Mouse (Mus musculus) liver, embryonic 16.5 days (tissue): ENCODE measurements around the gene Ptpn5. TPM values are rescaled to one million over a fixed set of nuclear protein-coding genes. Genes with fewer than 3 reads are reported as not detected.

ENCODE experiments used
- ATAC-seq: fragments of 200-750 bp; cut with Nextera tagmentation; 2 replicates; pipeline ENCODE4 v1.8.0; 2017; ENCODE audit warnings: low read depth, mild to moderate bottlenecking, moderate number of reproducible peaks, moderate library complexity
- H3K27ac ChIP-seq: fragments of 300-500 bp; sonication (generic); 2 replicates; pipeline ENCODE4 v1.5.1; 2014; ENCODE audit warnings: mild to moderate bottlenecking, low read length
- H3K27me3 ChIP-seq: fragments of 300-500 bp; sonication (generic); 2 replicates; pipeline ENCODE4 v1.6.1; 2014; ENCODE audit warnings: low read depth, low read length, mixed read lengths; ENCODE audit not compliant: control insufficient read depth, insufficient read depth
- H3K36me3 ChIP-seq: fragments of 300-500 bp; sonication (generic); 2 replicates; pipeline ENCODE4 v1.6.1; 2014; ENCODE audit warnings: mild to moderate bottlenecking; ENCODE audit not compliant: control insufficient read depth, insufficient read depth
- H3K4me1 ChIP-seq: fragments of 300-500 bp; sonication (generic); 2 replicates; pipeline ENCODE4 v1.6.1; 2014; ENCODE audit warnings: low read depth, low read length, mixed read lengths; ENCODE audit not compliant: control insufficient read depth
- H3K4me2 ChIP-seq: fragments of 300-500 bp; sonication (generic); 2 replicates; pipeline ENCODE4 v1.6.1; 2014; ENCODE audit warnings: low read depth, low read length, mixed read lengths
- H3K4me3 ChIP-seq: fragments of 300-500 bp; sonication (generic); 2 replicates; pipeline ENCODE4 v1.5.1; 2014; ENCODE audit warnings: low read depth, mild to moderate bottlenecking, low read length
- H3K9ac ChIP-seq: fragments of 300-500 bp; sonication (generic); 2 replicates; pipeline ENCODE4 v1.6.1; 2014; ENCODE audit warnings: low read depth, low read length
- H3K9me3 ChIP-seq: fragments of 300-500 bp; sonication (generic); replicated peaks from 2 replicates; pipeline ENCODE4 v1.6.1; 2016; ENCODE audit warnings: low read length; ENCODE audit not compliant: control insufficient read depth
- WGBS: fragments of 180-500 bp; shearing (Covaris S2); extraction: QIAGEN DNeasy Blood & Tissue Kit; methylation state at CpG from one replicate; pipeline ENCODE4 v1.1.7; 2014; ENCODE audit not compliant: insufficient replicate concordance; 5-methylcytosine and 5-hydroxymethylcytosine counted together
- polyA plus RNA-seq: library from polyadenylated mRNA; unstranded; fragments of >200 nt; fragmentation: Nextera tagmentation; extraction: Ambion mirVana; gene quantifications from 2 replicates; pipeline ENCODE4 v1.2.1, GENCODE M21; 2015

Ptpn5 gene
- polyA plus RNA-seq, 1 experiment from 2014 or later, result not detected

DNA sequence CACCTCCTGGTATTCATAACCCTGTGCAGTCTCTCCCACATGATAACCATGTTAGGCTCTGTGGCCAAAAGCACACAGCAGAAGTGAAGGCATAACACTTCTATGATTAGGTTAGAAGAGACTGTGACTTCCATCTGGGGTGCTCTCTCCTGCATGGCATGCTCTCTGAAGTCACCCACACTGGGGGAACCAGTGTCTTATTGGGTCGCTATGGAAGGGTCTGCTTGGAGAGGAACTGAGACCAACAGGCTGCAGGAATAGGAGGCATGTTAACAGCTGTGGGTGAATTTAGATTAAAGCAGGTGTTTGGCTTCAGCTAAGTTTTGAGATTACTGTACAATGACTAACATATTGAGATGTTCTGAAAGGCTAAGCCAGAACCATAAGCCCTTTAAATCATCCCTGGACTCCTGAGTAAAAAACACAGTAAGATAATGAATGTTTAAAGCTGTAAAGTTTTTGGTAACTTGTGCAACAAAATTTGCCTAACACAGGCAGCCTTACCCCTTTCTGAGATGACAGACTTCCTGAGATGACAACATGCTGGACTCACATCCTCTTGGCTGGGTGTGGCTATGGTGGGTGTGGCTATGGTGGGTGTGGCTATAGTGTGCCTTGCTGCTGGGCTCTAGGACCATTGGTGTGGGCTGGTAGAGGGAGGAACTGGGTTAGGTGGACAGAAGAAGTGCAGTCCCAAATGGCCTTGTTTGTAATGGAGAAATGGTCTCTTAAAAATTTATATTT lies 29.6 kb downstream of the Ptpn5 start:
- H3K9me3 ChIP-seq, result no peaks in the 10 kb centered on the region
- ATAC-seq, result 0 out of 2 replicates have a peak, but pooled peaks have one; percentile 43
- H3K27me3 ChIP-seq, result no peaks in the 10 kb centered on the region
- WGBS, result 34% methylated on average over 1 of the region's 1 CpGs
- no peak overlapping the region for H3K9ac ChIP-seq
- no peak overlapping the region for H3K4me3 ChIP-seq
- H3K4me1 ChIP-seq, result no peaks in the 10 kb centered on the region
- H3K4me2 ChIP-seq, result no peak overlapping the region
- H3K27ac ChIP-seq, result no peak overlapping the region
- H3K36me3 ChIP-seq, result no peaks in the 10 kb centered on the region

DNA sequence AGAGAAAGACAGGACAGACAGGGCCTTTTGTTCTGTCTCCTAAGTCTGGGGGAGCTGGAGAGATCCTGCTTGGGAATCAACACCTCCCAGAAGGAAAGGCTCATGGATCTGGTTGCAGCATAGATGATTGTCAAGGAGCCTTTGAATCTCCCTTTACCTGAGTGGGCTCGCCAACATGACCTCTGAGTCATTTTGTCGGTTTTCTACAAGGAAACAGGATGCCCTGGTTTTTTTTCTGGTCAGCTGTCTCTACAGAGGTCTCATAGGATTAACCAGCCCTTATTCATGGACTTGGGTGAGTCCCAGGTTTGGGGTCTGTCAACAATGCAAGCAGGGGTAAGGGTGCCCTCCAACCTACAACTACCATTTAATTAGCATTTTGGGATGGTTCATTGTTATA lies 30.5 kb downstream of the Ptpn5 start:
- Histone ChIP-seq H3K9me3 (no peaks in the 10 kb centered on the region), H3K27me3 (no peaks in the 10 kb centered on the region), H3K4me1 (no peaks in the 10 kb centered on the region), H3K4me3 (no peak overlapping the region), H3K36me3 (no peaks in the 10 kb centered on the region), H3K4me2 (no peak overlapping the region), H3K9ac (no peak overlapping the region), H3K27ac (no peak overlapping the region)
- WGBS, result 34% methylated on average over 2 of the region's 2 CpGs
- ATAC-seq, result no peak

DNA sequence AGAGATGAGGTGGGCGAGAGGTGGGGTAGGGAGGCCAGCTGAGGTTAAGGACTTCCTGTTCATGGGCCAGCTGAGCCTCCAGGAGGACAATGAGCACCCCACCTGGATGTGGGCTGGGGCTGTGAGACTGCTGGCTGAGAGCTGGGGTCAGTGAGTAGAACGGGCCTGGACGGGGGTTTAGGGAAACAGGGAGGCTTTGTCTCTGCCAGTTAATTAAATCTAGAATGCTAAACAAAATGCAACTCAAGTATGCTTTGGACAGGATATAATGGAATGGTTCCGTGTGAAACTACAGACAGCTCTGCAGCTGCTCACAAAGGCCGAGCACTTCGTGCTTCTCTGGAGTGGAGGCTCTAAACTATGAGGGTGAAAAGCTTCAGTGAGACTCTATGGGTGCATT lies 32.9 kb downstream of the Ptpn5 start:
- Histone ChIP-seq H3K36me3 (no peaks in the 10 kb centered on the region), H3K9ac (no peak overlapping the region), H3K9me3 (no peaks in the 10 kb centered on the region), H3K4me3 (no peak overlapping the region), H3K4me1 (no peaks in the 10 kb centered on the region), H3K27ac (no peak overlapping the region), H3K27me3 (no peaks in the 10 kb centered on the region), H3K4me2 (no peak overlapping the region)
- no peak for ATAC-seq
- 62% methylated on average over 6 of the region's 6 CpGs for WGBS

DNA sequence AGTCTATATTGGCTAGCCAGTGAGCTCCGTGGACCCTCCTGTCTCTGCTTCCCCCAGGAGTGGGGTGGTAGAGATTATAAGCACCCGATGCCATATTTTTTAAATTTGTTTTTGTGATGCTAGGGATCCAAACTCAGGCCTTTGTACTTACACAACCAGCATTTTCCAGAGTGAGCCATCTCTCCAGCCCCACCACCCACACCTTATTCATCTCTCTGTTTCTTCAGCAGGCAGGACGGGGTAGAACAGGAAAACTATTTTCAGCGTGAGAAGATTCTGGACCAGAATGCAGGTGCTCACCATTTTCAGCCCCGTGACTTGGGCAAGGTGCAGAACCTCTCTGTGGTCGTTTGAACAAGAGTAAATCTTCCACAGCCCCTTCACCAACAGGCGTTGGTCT lies 34.2 kb downstream of the Ptpn5 start:
- H3K4me3 ChIP-seq, result no peak overlapping the region
- no peak for ATAC-seq
- H3K9ac ChIP-seq, result no peak overlapping the region
- H3K4me1 ChIP-seq, result no peaks in the 10 kb centered on the region
- H3K9me3 ChIP-seq, result no peaks in the 10 kb centered on the region
- H3K4me2 ChIP-seq, result no peak overlapping the region
- no peaks in the 10 kb centered on the region for H3K27me3 ChIP-seq
- H3K27ac ChIP-seq, result no peak overlapping the region
- H3K36me3 ChIP-seq, result no peaks in the 10 kb centered on the region
- 60% methylated on average over 7 of the region's 7 CpGs for WGBS

DNA sequence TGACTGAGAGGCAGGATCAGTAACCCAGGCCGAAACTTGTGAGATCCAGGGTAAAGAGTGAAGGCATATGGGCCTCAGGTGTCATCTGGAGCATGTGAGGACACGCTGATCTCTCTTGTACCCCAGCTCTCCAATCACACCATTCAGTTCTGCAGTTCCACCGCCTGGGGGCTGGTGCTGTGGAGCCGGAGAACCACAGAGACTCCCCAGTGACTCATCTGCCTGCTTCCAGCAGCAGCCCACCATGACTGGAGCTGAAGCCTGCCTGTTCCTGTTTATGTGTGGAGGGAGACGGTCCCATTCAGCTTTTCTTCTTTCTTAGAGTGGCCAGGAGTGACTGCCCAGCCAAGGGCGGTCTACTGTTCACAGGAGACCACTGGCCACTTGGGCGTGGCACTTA lies 35.4 kb downstream of the Ptpn5 start:
- no peaks in the 10 kb centered on the region for H3K36me3 ChIP-seq
- ATAC-seq, result no peak
- H3K4me3 ChIP-seq, result no peak overlapping the region
- H3K9me3 ChIP-seq, result no peaks in the 10 kb centered on the region
- no peak overlapping the region for H3K9ac ChIP-seq
- H3K27me3 ChIP-seq, result no peaks in the 10 kb centered on the region
- no peak overlapping the region for H3K4me2 ChIP-seq
- H3K4me1 ChIP-seq, result no peaks in the 10 kb centered on the region
- 48% methylated on average over 7 of the region's 7 CpGs for WGBS
- no peak overlapping the region for H3K27ac ChIP-seq

DNA sequence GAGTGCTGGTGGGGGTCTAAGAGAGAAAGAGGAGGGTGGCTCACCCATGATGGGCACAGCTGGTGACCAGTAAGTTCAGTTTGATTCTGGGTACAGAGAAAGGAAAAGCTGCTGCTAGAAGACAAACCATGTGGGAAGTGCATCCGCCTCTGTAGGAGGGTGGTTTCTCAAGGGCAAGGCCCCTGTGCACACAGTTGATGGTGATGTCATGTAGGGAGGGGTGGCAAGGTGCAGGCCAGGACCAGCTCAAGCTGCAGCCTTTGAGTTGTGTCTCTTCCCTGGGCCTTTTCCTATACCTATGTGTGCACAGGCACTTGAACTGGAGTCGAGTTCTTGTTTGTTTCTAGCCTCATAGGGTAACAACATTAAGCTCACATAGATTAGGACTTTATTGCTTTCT lies 38.5 kb downstream of the Ptpn5 start:
- no peaks in the 10 kb centered on the region for H3K36me3 ChIP-seq
- no peaks in the 10 kb centered on the region for H3K27me3 ChIP-seq
- no peak overlapping the region for H3K4me2 ChIP-seq
- no peak overlapping the region for H3K9ac ChIP-seq
- WGBS, result 51% methylated on average over 2 of the region's 2 CpGs
- H3K27ac ChIP-seq, result no peak overlapping the region
- ATAC-seq, result no peak
- no peaks in the 10 kb centered on the region for H3K4me1 ChIP-seq
- no peaks in the 10 kb centered on the region for H3K9me3 ChIP-seq
- no peak overlapping the region for H3K4me3 ChIP-seq

DNA sequence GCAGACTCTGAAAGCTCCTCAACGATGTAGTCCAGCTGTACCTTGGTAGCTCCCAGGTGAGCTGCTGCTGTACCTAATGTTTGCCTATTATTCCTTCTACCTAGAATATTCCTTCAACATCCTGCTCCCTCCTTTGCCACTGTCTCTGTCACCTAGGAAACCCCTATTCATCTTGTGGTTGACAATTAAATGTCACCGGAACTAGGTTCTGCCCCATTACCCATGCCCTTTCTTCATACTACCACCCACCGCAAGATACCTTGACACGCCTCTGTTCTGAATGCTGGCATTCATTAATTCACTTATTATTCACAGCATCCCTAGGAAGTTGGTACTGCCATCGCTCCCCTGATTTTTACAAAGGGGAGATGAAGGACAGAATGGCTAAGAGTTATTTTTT lies 39.5 kb downstream of the Ptpn5 start:
- ATAC-seq, result no peak
- H3K4me2 ChIP-seq, result no peak overlapping the region
- H3K27ac ChIP-seq, result no peak overlapping the region
- H3K4me1 ChIP-seq, result no peaks in the 10 kb centered on the region
- H3K27me3 ChIP-seq, result no peaks in the 10 kb centered on the region
- no peak overlapping the region for H3K9ac ChIP-seq
- no peaks in the 10 kb centered on the region for H3K9me3 ChIP-seq
- no peaks in the 10 kb centered on the region for H3K36me3 ChIP-seq
- H3K4me3 ChIP-seq, result no peak overlapping the region
- WGBS, result 73% methylated on average over 5 of the region's 5 CpGs

DNA sequence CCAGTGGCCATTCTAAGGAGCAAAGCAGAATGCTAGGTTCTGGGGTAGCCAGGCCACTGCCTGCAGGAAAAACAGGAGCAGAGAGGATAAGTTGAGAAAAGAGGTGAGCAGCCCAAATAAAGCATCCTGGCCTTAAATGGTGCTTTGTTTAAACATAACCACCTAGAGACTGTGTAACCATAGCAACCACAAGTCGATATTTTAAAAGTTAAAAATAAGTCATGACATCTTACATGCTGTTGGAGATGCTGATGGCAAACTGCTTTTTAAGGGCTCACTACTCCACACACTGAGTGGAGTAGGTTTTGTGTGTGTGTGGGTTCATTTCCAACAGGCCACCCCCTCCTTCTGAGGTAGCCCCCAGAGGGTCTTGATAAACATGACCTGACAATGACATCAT lies 48.4 kb downstream of the Ptpn5 start:
- no peak for ATAC-seq
- no peaks in the 10 kb centered on the region for H3K4me1 ChIP-seq
- no peaks in the 10 kb centered on the region for H3K36me3 ChIP-seq
- no peak overlapping the region for H3K27ac ChIP-seq
- no peak overlapping the region for H3K4me2 ChIP-seq
- no peaks in the 10 kb centered on the region for H3K9me3 ChIP-seq
- no peak overlapping the region for H3K9ac ChIP-seq
- no peak overlapping the region for H3K4me3 ChIP-seq
- 56% methylated on average over 1 of the region's 1 CpGs for WGBS
- H3K27me3 ChIP-seq, result no peaks in the 10 kb centered on the region

DNA sequence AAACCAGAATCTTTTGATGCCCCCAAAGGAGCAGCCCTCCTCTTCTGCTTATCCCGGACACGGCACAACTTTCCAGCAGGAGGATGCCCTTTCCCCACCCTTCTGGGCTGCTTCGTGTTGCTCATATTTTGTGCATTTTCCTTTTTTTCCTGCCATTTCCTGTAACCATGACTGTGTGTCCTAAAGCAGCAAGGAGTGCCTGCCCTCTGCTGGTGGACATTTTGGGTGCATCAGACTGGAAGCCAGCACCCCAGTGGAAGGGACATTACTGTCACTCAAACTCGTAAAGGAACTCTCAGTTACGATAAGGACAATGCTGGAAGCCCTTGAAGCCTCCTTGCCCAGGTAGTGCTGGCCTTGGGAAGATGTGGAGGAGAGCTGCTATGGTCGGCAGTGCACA lies 52.2 kb downstream of the Ptpn5 start:
- H3K9ac ChIP-seq, result no peak overlapping the region
- H3K27me3 ChIP-seq, result no peaks in the 10 kb centered on the region
- H3K4me1 ChIP-seq, result no peaks in the 10 kb centered on the region
- H3K9me3 ChIP-seq, result no peaks in the 10 kb centered on the region
- 26% methylated on average over 6 of the region's 6 CpGs for WGBS
- ATAC-seq, result peak; percentile 45; the same call in 1 of the 2 replicates
- no peak overlapping the region for H3K4me3 ChIP-seq
- H3K27ac ChIP-seq, result no peak overlapping the region
- no peaks in the 10 kb centered on the region for H3K36me3 ChIP-seq
- no peak overlapping the region for H3K4me2 ChIP-seq
